Mouse (Mus musculus): ENCODE measurements around the gene Rpp21. TPM values are rescaled to one million over a fixed set of nuclear protein-coding genes. Genes with fewer than 3 reads are reported as not detected.

The Rpp21 gene
- 59.6 and 60.2 TPM in 2 replicates for polyA plus RNA-seq (2012; rRNA removed)

DNA sequence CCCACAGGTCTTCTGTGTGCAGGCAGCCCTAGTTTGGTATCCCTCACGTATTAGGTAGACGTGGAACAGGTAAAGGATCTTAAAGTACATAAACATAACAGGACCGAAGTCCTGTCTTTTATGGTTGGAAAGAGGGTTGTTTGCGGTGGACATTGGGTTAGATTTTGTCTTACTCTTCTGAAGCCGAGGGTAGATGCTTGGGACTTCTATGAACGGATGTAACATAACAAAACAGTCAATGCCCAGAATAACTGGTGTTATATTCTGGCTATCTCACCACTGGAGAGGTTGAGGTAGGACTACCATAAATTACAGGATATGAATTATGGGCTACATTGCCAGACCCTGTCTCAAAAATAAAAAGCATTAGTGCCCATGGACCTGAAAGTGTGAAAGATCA lies at the start of gene Rpp21:
TSS of gene Rpp21 (minus strand) at position 101 of the 400 bp plus-strand sequence.

GRCm38 (mm10) chr17:36286390-36286789 lies 28.5 kb upstream of the Rpp21 start, which contains the start of gene H2-M10.2:
Gene H2-M10.2 (minus strand): TSS chr17:36286490.

GRCm38 (mm10) chr17:36271586-36272256 lies 13.9 kb upstream of the Rpp21 start, which contains the start of gene Trim39:
Gene Trim39 (minus strand): TSS chr17:36272247.

Other genes starting within 250 kb of the Rpp21 start
- 0.96 and 0.99 TPM in 2 replicates for gene H2-T24, start 237.5 kb downstream of the Rpp21 start, polyA plus RNA-seq (2012; rRNA removed)
- gene H2-T23, start 225.2 kb downstream of the Rpp21 start, polyA plus RNA-seq (2012; rRNA removed): 4.6 and 5.0 TPM in 2 replicates
- 10.6 and 12.9 TPM in 2 replicates for gene H2-T22, start 215.3 kb downstream of the Rpp21 start, polyA plus RNA-seq (2012; rRNA removed)
- gene Gm6034, start 215.1 kb downstream of the Rpp21 start, polyA plus RNA-seq (2012; rRNA removed): not detected in 2 replicates
- not detected in 2 replicates for gene Gm11127, start 199.7 kb downstream of the Rpp21 start, polyA plus RNA-seq (2012; rRNA removed)
- not detected in 2 replicates for gene Gm19684, start 136.4 kb downstream of the Rpp21 start, polyA plus RNA-seq (2012; rRNA removed)
- not detected in 2 replicates for gene Gm7030, start 128.6 kb downstream of the Rpp21 start, polyA plus RNA-seq (2012; rRNA removed)
- 0.15 and 0.28 TPM in 2 replicates for gene Gm8909, start 89.5 kb downstream of the Rpp21 start, polyA plus RNA-seq (2012; rRNA removed)
- gene H2-T3, start 67.8 kb downstream of the Rpp21 start, polyA plus RNA-seq (2012; rRNA removed): not detected in 2 replicates
- 43.9 and 47.1 TPM in 2 replicates for gene Trim39, start 14.2 kb upstream of the Rpp21 start, polyA plus RNA-seq (2012; rRNA removed)
- gene H2-M10.2, start 28.4 kb upstream of the Rpp21 start, polyA plus RNA-seq (2012; rRNA removed): not detected in 2 replicates
- not detected in 2 replicates for gene H2-M10.1, start 68.1 kb upstream of the Rpp21 start, polyA plus RNA-seq (2012; rRNA removed)
- gene H2-M10.3, start 110.3 kb upstream of the Rpp21 start, polyA plus RNA-seq (2012; rRNA removed): not detected in 2 replicates
- gene H2-M10.4, start 204.3 kb upstream of the Rpp21 start, polyA plus RNA-seq (2012; rRNA removed): not detected in 2 replicates